Mouse (Mus musculus): ENCODE data around the gene Anxa5. TPM values are rescaled to one million over a fixed set of nuclear protein-coding genes. Genes with fewer than 3 reads are reported as not detected.
A peak's percentile ranks its signal among the peaks of the same experiment; 100 is the strongest.

Gene Anxa5
- total RNA-seq (2021): 10 to 100 TPM; 35.1 to 55.7 TPM
- long read RNA-seq, experiment 1, transcript Anxa5-201 (13 exons, 1,731 nt): major isoform, 103 of 105 reads
- long read RNA-seq, experiment 1, partial matches to known transcripts: 0 of 105 reads
- long read RNA-seq, experiment 1, other reads (novel, unspliced or antisense): 2 of 105 reads
- long read RNA-seq, experiment 2, transcript Anxa5-201 (13 exons, 1,731 nt): major isoform, 38 of 43 reads
- long read RNA-seq, experiment 2, partial matches to known transcripts: 1 of 43 reads
- long read RNA-seq, experiment 2, other reads (novel, unspliced or antisense): 4 of 43 reads

GRCm38 (mm10) chr3:36475532-36476087 is at the start of gene Anxa5, which contains the start of gene 1810062G17Rik:
Gene Anxa5 (minus strand): TSS chr3:36475894.
Gene 1810062G17Rik (plus strand): TSS chr3:36475937.
- Histone ChIP-seq H3K4me3 (peak within 1 kb of the TSS; percentile 98), H3K27ac (peak within 1 kb of the TSS; percentile 96)
- intact Hi-C loops (cut with DNase I): loop anchor here (1.0 to 5.0 kb wide), 2 partner anchors 20 to 97 kb away; partner anchors contain the start of gene Ccna2
- peak; percentile 64 for TF ChIP-seq CTCF (IDR thresholded peaks at IDR 0.05)
- peak; percentile 99 for DNase-seq

GRCm38 (mm10) chr3:36524466-36524865 is 48.8 kb upstream of the Anxa5 start:
- no peak for DNase-seq
- no peak overlapping the region for H3K4me3 ChIP-seq
- no peak for TF ChIP-seq CTCF (IDR thresholded peaks at IDR 0.05)
- intact Hi-C loops (cut with DNase I): no loop called here
- H3K27ac ChIP-seq: no peak overlapping the region

GRCm38 (mm10) chr3:36522137-36522536 is 46.4 kb upstream of the Anxa5 start:
- H3K27ac ChIP-seq: no peak overlapping the region
- no peak overlapping the region for H3K4me3 ChIP-seq
- intact Hi-C loops (cut with DNase I): no loop called here
- TF ChIP-seq CTCF (IDR thresholded peaks at IDR 0.05): no peak
- no peak for DNase-seq

GRCm38 (mm10) chr3:36521073-36522060 is 45.7 kb upstream of the Anxa5 start, which contains the start of gene Gm11549:
Gene Gm11549 (minus strand): TSS chr3:36521813.
- intact Hi-C loops (cut with DNase I): no loop called here
- no peak for DNase-seq
- H3K4me3 ChIP-seq: peak within 1 kb of the TSS; percentile 73
- no peak for TF ChIP-seq CTCF (IDR thresholded peaks at IDR 0.05)
- no peak within 1 kb of the TSS for H3K27ac ChIP-seq

- TF ChIP-seq CTCF (IDR thresholded peaks at IDR 0.05): no peak
- intact Hi-C loops (cut with DNase I): no loop called here
- Histone ChIP-seq H3K4me3 (no peak overlapping the region), H3K27ac (no peak overlapping the region)
- no peak for DNase-seq
Observed at GRCm38 (mm10) chr3:36516196-36516595, 40.5 kb upstream of the Anxa5 start.

- DNase-seq: no peak
- TF ChIP-seq CTCF (IDR thresholded peaks at IDR 0.05): no peak
- no peak overlapping the region for H3K27ac ChIP-seq
- no peak overlapping the region for H3K4me3 ChIP-seq
- intact Hi-C loops (cut with DNase I): no loop called here
Observed at GRCm38 (mm10) chr3:36511491-36511890, 35.8 kb upstream of the Anxa5 start.

GRCm38 (mm10) chr3:36505809-36506735 is 30.4 kb upstream of the Anxa5 start:
- no peak for DNase-seq
- intact Hi-C loops (cut with DNase I): no loop called here
- no peak for TF ChIP-seq CTCF (IDR thresholded peaks at IDR 0.05)
- Histone ChIP-seq H3K27ac (no peak overlapping the region), H3K4me3 (no peak overlapping the region)

GRCm38 (mm10) chr3:36505306-36505705 is 29.6 kb upstream of the Anxa5 start:
- no peak overlapping the region for H3K4me3 ChIP-seq
- no peak for TF ChIP-seq CTCF (IDR thresholded peaks at IDR 0.05)
- no peak overlapping the region for H3K27ac ChIP-seq
- DNase-seq: no peak
- intact Hi-C loops (cut with DNase I): no loop called here

GRCm38 (mm10) chr3:36501546-36501945 is 25.9 kb upstream of the Anxa5 start:
- intact Hi-C loops (cut with DNase I): no loop called here
- Histone ChIP-seq H3K4me3 (no peak overlapping the region), H3K27ac (no peak overlapping the region)
- DNase-seq: no peak
- TF ChIP-seq CTCF (IDR thresholded peaks at IDR 0.05): no peak

GRCm38 (mm10) chr3:36500976-36501375 is 25.3 kb upstream of the Anxa5 start:
- no peak overlapping the region for H3K4me3 ChIP-seq
- TF ChIP-seq CTCF (IDR thresholded peaks at IDR 0.05): no peak
- intact Hi-C loops (cut with DNase I): no loop called here
- no peak overlapping the region for H3K27ac ChIP-seq
- no peak for DNase-seq

- DNase-seq: no peak
- TF ChIP-seq CTCF (IDR thresholded peaks at IDR 0.05): no peak
- H3K4me3 ChIP-seq: no peak overlapping the region
- H3K27ac ChIP-seq: no peak overlapping the region
- intact Hi-C loops (cut with DNase I): loop anchor here (5.0 kb wide), 1 partner anchor 57 kb away; no protein-coding TSS in a partner anchor
Observed at GRCm38 (mm10) chr3:36499418-36499817, 23.7 kb upstream of the Anxa5 start.
